Mouse (Mus musculus) CH12.LX (cell line): ENCODE data around the gene Gm19345.
A peak's percentile ranks its signal among the peaks of the same experiment; 100 is the strongest.

Experiments used
- MAX ChIP-seq: IDR thresholded peaks from 2 replicates; pipeline ENCODE4 v1.6.1; 2011; ENCODE audit warnings: low read length, improper control_type of control experiment
- POLR2A ChIP-seq: IDR thresholded peaks from 2 replicates; pipeline ENCODE4 v1.6.1; 2011; ENCODE audit warnings: low read depth, mild to moderate bottlenecking, improper control_type of control experiment, low read length

DNA sequence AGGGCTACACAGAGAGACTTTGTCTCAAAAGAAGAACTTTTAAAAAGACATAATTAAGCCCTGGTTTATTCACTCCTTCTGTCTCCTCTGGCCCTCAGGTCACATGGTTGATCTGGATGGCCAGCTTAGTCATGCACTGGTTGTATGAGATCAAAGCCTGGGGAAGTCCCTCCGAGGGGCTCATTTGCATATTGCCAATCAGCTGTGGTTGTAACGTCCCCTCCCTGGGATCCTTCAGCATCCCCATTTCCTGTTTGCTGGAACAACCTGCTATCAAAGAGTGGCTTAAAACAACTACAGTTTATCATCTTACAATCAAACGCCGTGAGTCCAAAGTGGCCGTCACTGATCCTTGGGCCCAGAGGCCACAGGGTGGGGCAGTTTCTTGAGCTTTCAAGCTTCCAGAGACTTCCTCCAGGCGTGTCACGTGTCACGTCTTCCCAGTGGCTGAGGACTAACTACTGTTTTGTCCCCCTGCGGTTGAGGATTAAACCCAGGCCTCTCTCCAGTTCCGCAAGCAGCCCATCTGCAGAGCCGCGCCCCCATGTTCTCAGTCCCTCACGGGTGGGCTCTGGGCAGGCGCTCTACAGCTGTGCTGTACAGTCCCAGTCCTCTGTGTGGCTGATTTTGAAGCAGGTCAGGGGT lies 25.1 kb downstream of the Gm19345 start:
- TF ChIP-seq POLR2A, result peak; percentile 64; the same call in 1 of the 2 replicates
- TF ChIP-seq MAX, result peak; percentile 45
